Mouse (Mus musculus) liver, postnatal 0 days (tissue): ENCODE data around the gene Fam71f1. TPM values are rescaled to one million over a fixed set of nuclear protein-coding genes. Genes with fewer than 3 reads are reported as not detected.
A peak's percentile ranks its signal among the peaks of the same experiment; 100 is the strongest.
"Not testable (repeated sequence)": the region's sequence is repeated elsewhere in the genome, so short reads cannot be mapped to it uniquely, and the experiment has no call there.

ENCODE experiments used
- ATAC-seq: fragments of 200-750 bp; cut with Nextera tagmentation; 2 replicates; pipeline ENCODE4 v1.8.0; 2017; ENCODE audit warnings: mild to moderate bottlenecking, moderate library complexity
- DNase-seq: peaks from one replicate; pipeline ENCODE4 v3.0.0-alpha.2; 2016
- H3K27ac ChIP-seq: fragments of 300-500 bp; sonication (generic); 2 replicates; pipeline ENCODE4 v1.5.1; 2014; ENCODE audit warnings: antibody characterized with exemption, moderate library complexity, mild to moderate bottlenecking, low read depth
- H3K27me3 ChIP-seq: fragments of 300-500 bp; sonication (generic); 2 replicates; pipeline ENCODE4 v1.6.1; 2014; ENCODE audit warnings: low read length, control low read depth, mixed read lengths; ENCODE audit not compliant: insufficient read depth
- H3K36me3 ChIP-seq: fragments of 300-500 bp; sonication (generic); replicated peaks from 2 replicates; pipeline ENCODE4 v1.6.1; 2014; ENCODE audit warnings: mild to moderate bottlenecking, control low read depth, low read length, moderate library complexity, mixed read lengths; ENCODE audit not compliant: insufficient read depth
- H3K4me1 ChIP-seq: fragments of 300-500 bp; sonication (generic); 2 replicates; pipeline ENCODE4 v1.6.1; 2014; ENCODE audit warnings: antibody characterized with exemption, mild to moderate bottlenecking, control low read depth; ENCODE audit not compliant: insufficient read depth
- H3K4me2 ChIP-seq: fragments of 300-500 bp; sonication (generic); 2 replicates; pipeline ENCODE4 v1.6.1; 2014; ENCODE audit warnings: low read depth, mild to moderate bottlenecking, low read length, moderate library complexity, mixed read lengths
- H3K4me3 ChIP-seq: fragments of 300-500 bp; sonication (generic); 2 replicates; pipeline ENCODE4 v1.5.1; 2014; ENCODE audit warnings: low read depth, low read length
- H3K9ac ChIP-seq: fragments of 300-500 bp; sonication (generic); replicated peaks from 2 replicates; pipeline ENCODE4 v1.6.1; 2014; ENCODE audit warnings: mild to moderate bottlenecking, moderate library complexity
- H3K9me3 ChIP-seq: fragments of 300-500 bp; sonication (generic); 2 replicates; pipeline ENCODE4 v1.6.1; 2016; ENCODE audit warnings: mild to moderate bottlenecking, control low read depth, low read length, mixed read lengths
- CTCF ChIP-seq: sonication (generic); IDR thresholded peaks from 2 replicates; pipeline ENCODE4 v1.5.1; 2016; ENCODE audit warnings: antibody characterized with exemption, low read depth
- EP300 ChIP-seq: IDR thresholded peaks from 2 replicates; pipeline ENCODE4 v1.6.1; 2016; ENCODE audit warnings: antibody characterized with exemption, low read depth, mild to moderate bottlenecking
- WGBS: fragments of 180-500 bp; shearing (Covaris S2); extraction: QIAGEN DNeasy Blood & Tissue Kit; methylation state at CpG from one replicate; pipeline ENCODE4 v1.1.7; 2014; ENCODE audit not compliant: insufficient replicate concordance; 5-methylcytosine and 5-hydroxymethylcytosine counted together
- polyA plus RNA-seq: library from polyadenylated mRNA; unstranded; fragments of >200 nt; fragmentation: Nextera tagmentation; extraction: Ambion mirVana; gene quantifications from 2 replicates; pipeline ENCODE4 v1.2.1, GENCODE M21; 2015

Gene Fam71f1
- polyA plus RNA-seq, 1 experiment from 2014 or later: not detected

GRCm38 (mm10) chr6:29321586-29321985 lies 2.6 kb downstream of the Fam71f1 start:
- TF ChIP-seq CTCF: no peak
- no peak for TF ChIP-seq EP300
- no peak overlapping the region for H3K9ac ChIP-seq
- H3K4me1 ChIP-seq: no peaks in the 10 kb centered on the region
- no peak overlapping the region for H3K27ac ChIP-seq
- H3K4me2 ChIP-seq: no peak overlapping the region
- WGBS: 64% methylated on average over 6 of the region's 6 CpGs
- ATAC-seq: no peak
- H3K36me3 ChIP-seq: no peaks in the 10 kb centered on the region
- no peaks in the 10 kb centered on the region for H3K27me3 ChIP-seq
- H3K9me3 ChIP-seq: no peaks in the 10 kb centered on the region
- no peak for DNase-seq
- no peak overlapping the region for H3K4me3 ChIP-seq

DNA sequence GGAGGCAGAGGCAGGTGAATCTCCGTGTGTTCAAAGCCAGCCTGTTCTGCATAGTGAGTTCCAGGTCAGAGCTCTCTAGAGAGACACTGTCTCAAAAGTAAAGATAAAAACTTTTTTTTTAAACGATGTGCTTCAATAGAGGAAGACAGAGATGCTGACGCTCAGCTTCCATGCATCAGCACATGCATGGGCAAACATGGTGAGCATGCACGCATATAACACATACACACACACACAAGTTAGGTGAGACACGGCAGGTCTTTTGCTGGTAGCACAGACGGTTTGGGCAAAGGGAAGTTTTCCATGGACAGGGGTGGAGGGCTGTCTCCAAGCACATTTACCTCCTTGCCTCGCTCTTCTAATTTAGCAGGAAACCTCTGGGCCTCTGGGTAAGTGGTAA lies 3.2 kb downstream of the Fam71f1 start:
- no peak for DNase-seq
- 80% methylated on average over 7 of the region's 7 CpGs for WGBS
- H3K4me2 ChIP-seq: no peak overlapping the region
- H3K36me3 ChIP-seq: no peaks in the 10 kb centered on the region
- no peak overlapping the region for H3K9ac ChIP-seq
- TF ChIP-seq EP300 (no peak), CTCF (no peak)
- no peak for ATAC-seq
- no peaks in the 10 kb centered on the region for H3K27me3 ChIP-seq
- no peak overlapping the region for H3K27ac ChIP-seq
- H3K4me1 ChIP-seq: no peaks in the 10 kb centered on the region
- no peak overlapping the region for H3K4me3 ChIP-seq
- H3K9me3 ChIP-seq: no peaks in the 10 kb centered on the region

GRCm38 (mm10) chr6:29322735-29323134 lies 3.8 kb downstream of the Fam71f1 start:
- no peaks in the 10 kb centered on the region for H3K4me1 ChIP-seq
- TF ChIP-seq EP300 (no peak), CTCF (no peak)
- no peak overlapping the region for H3K9ac ChIP-seq
- H3K9me3 ChIP-seq: no peaks in the 10 kb centered on the region
- no peak overlapping the region for H3K4me2 ChIP-seq
- no peak overlapping the region for H3K4me3 ChIP-seq
- H3K27me3 ChIP-seq: no peaks in the 10 kb centered on the region
- no peak overlapping the region for H3K27ac ChIP-seq
- no peaks in the 10 kb centered on the region for H3K36me3 ChIP-seq
- DNase-seq: no peak
- ATAC-seq: no peak
- 61% methylated on average over 4 of the region's 4 CpGs for WGBS

DNA sequence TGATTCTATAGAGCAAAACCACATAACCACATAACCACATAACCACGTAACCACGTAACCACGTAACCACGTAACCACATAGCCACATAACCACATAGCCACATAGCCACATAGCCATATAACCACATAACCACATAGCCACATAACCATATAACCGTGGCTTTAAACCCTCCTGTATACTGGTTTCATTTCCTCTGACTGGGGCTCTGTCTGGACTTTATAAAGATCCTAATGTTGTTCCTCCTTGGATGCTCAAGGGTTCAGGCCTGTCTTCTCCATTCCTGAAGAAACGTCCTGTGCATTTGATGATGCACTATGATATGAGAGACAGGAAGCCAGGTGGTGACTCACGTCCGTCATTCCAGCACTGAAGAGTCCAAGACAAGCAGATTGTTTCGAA lies 8.0 kb downstream of the Fam71f1 start:
- WGBS: 56% methylated on average over 9 of the region's 9 CpGs
- Histone ChIP-seq H3K4me2 (no peak overlapping the region), H3K27me3 (no peaks in the 10 kb centered on the region), H3K9ac (no peak overlapping the region), H3K9me3 (no peaks in the 10 kb centered on the region), H3K36me3 (no peaks in the 10 kb centered on the region), H3K27ac (no peak overlapping the region), H3K4me3 (no peak overlapping the region), H3K4me1 (no peaks in the 10 kb centered on the region)
- ATAC-seq: no peak
- DNase-seq: no peak
- TF ChIP-seq CTCF (no peak), EP300 (no peak)

GRCm38 (mm10) chr6:29329514-29329913 lies 10.6 kb downstream of the Fam71f1 start:
- Histone ChIP-seq H3K4me2 (no peak overlapping the region), H3K27ac (no peak overlapping the region), H3K36me3 (no peaks in the 10 kb centered on the region), H3K4me3 (no peak overlapping the region), H3K4me1 (no peaks in the 10 kb centered on the region), H3K9ac (no peak overlapping the region), H3K27me3 (no peaks in the 10 kb centered on the region), H3K9me3 (no peaks in the 10 kb centered on the region)
- 34% methylated on average over 4 of the region's 4 CpGs for WGBS
- ATAC-seq: no peak
- TF ChIP-seq CTCF (no peak), EP300 (no peak)
- DNase-seq: no peak

- not testable (repeated sequence) for H3K36me3 ChIP-seq, DNase-seq, H3K4me3 ChIP-seq, H3K9ac ChIP-seq, H3K9me3 ChIP-seq, ATAC-seq, H3K27me3 ChIP-seq, H3K4me2 ChIP-seq, H3K27ac ChIP-seq
- H3K4me1 ChIP-seq: peaks cover 12% of the 10 kb centered on the region
- WGBS: 92% methylated on average over 2 of the region's 2 CpGs
These were observed 27.6 kb downstream of the Fam71f1 start for GRCm38 (mm10) chr6:29346512-29346911.

- peak overlapping the region; percentile 92 for H3K27ac ChIP-seq
- WGBS: 37% methylated on average over 7 of the region's 7 CpGs
These were observed 28.2 kb downstream of the Fam71f1 start for GRCm38 (mm10) chr6:29347189-29347588.

More at GRCm38 (mm10) chr6:29347189-29347588, 28.2 kb downstream of the Fam71f1 start:
- DNase-seq: no peak
- Histone ChIP-seq H3K27me3 (no peaks in the 10 kb centered on the region), H3K4me2 (peak overlapping the region; percentile 87), H3K4me1 (peaks cover 12% of the 10 kb centered on the region), H3K9ac (peak overlapping the region; percentile 85), H3K9me3 (no peaks in the 10 kb centered on the region), H3K4me3 (peak overlapping the region; percentile 77), H3K36me3 (no peaks in the 10 kb centered on the region)
- TF ChIP-seq EP300 (no peak), CTCF (no peak)
- no peak for ATAC-seq
